Mouse (Mus musculus) frontal cortex, adult 2 months (tissue): ENCODE results near the gene Osbpl10. TPM values are rescaled to one million over a fixed set of nuclear protein-coding genes. Genes with fewer than 3 reads are reported as not detected.

ENCODE experiments used
- DNase-seq, 2 experiments: peaks; one replicate each; pipeline ENCODE4 v3.0.0; 2022; ENCODE audit warnings: low spot score in 1 of 2; ENCODE audit errors: extremely low spot score in 1 of 2
- polyA plus RNA-seq: library from polyadenylated mRNA; depleted of rRNA; stranded (reverse); fragments of >200 nt; gene quantifications from 2 replicates; pipeline ENCODE4 v1.2.3, GENCODE M21; 2012

Osbpl10 gene
- polyA plus RNA-seq, 1 experiment = 18.7 TPM

DNA sequence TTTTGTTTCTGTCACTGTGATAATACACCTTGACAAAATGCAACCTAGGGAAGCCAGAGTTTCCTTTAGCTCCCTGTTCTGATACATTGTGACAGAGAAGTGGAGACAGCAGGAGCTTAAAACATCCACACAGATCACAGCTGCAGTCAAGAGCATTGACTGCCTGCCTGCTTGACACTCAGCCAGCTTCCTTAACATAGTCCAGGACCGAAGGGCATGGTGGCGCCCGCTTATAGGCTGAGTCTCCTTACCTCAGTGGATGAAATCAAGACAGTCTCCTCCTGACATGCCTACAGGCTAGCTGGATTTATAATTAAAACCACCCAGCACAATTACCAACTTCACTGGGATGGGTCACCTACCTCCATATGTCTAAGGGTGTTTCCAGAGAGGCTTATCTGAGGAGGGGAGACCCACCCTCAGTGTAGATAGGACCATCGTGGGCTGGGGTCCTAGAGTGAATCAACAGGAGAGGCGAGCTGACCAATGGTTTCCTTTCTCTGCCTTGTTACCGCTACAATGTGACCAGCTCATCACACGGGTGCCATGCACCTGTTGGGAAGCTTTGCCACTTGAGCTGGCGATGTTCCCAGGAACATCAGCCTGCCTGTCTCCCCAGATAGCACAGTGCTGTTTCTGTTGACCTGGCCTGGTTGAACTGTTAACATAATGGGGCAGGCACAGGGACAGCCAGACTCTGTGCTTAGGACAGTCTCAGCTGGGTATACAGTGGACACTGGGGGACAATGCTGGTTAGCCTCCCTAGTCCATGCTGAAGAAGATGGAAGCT is 76.9 kb downstream of the Osbpl10 start:
- no peak for DNase-seq

DNA sequence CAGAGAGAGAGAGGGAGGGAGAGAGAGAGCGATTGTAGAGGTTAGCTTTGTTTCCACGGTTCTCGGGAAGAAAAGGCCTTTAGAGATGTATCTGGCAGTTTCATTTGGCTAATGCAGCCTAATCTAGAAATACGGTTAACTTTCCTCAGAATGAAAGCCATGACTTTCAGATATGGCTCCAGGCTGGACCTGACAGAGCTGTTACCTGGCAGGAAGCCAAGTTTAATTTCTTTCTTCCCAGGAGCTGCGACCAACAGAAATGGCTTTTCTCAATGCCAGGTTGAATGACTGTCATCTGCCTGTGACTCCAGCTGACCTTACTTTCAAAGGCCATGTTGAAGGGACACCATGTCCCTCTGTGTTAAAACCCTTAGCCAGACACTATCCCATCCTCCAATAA is 80.4 kb downstream of the Osbpl10 start:
- no peak for DNase-seq

DNA sequence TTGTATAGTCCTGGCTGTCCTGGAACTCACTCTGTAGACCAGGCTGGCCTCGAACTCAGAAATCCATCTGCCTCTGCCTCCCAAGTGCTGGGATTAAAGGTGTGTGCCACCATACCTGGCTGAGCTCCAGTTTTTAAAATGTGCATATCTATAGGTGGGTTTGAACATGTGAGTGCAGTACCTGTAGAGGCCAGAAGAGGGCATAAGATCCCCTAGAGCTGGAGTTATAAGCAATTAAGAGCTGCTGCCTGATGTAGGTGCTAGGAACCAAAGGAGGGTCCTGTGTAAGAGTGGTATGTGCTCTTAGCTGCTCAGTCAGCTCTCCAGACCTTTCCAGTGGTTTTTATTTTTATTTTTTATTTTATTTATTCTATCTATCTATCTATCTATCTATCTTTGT is 86.5 kb downstream of the Osbpl10 start:
- DNase-seq = no peak

DNA sequence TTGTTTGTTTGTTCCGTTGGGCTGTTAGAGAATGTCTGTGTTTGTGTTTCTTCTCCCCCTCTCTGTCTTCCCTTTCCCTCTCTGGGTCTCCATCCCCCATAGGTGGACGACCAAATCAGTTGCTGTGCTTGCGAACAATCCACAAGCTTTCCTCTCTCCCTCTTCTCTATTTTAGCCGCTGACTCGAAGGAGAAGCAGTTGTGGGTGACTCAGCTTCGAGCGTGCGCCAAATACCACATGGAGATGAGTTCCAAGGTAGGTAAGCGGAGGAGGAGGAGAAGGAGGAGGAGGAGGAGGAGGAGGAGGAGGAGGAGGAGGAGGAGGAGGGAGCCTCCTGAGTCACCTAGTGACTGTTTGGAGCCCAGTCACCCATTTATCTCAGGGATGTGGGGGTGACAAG is 88.7 kb downstream of the Osbpl10 start:
- peak in 1 of 2 experiments; percentile 80 for DNase-seq

DNA sequence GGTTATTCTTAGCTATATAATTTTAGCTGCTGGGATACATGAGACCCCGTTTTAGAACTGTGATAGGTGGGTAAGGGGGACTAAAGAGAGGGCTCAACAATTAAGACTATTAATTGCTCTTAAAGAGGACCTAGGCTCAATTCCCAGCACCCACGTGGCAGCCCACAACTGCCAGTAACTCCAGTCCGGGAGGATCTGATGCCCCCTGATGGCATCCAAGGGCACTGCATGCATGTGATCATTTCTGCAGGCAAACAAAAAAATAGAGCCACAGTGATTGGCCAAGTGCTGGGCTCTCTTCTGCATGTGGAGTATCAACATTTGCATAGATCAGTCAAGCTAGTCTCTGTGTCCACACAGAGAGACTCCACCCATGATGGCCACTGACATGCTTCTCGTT is 96.8 kb downstream of the Osbpl10 start:
- DNase-seq = no peak

- peak; percentile 49 to 80 for DNase-seq
Measured at GRCm38 (mm10) chr9:115088295-115088993, 110.1 kb downstream of the Osbpl10 start.

DNA sequence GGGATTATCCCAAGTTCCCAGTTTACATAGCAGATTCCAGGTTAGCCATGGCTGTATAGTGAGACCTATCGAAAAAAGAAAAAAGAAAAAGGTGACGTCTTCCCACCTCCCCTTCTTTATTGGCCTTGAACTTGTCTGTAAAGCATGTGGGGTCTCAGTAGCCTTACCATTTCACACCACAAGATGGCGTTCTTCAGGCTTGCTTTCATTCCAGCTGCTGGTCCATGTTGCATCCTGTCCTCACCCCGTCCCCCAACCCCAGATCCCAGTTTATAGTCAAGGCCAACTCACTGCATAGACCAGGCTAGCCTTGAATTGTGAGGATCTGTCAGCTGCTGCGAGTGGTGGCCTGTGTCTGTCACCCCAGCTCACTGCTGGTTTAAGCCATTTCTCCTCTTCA is 111.3 kb downstream of the Osbpl10 start:
- DNase-seq = peak in 1 of 2 experiments; percentile 32

DNA sequence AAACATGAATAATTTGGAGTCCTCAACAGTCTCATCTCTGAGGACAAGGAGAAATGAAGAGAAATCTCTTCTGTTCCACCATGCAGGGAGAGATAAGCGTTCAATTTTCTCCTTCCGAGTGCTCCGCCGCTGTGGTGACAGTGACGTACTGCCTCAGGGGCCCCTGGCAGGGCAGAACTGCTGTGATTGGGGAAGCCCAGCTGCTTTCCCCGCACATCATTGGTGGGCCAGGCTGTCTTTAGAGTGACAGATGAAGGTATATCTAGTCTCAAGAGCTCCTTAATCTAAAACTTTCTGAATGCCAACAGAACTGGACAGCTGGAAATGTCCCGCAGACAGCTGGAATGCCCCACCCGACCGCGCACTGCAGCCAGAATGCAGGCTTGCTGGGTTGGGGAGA is 118.1 kb downstream of the Osbpl10 start:
- DNase-seq = no peak

GRCm38 (mm10) chr9:115097340-115097739 is 119.0 kb downstream of the Osbpl10 start:
- DNase-seq = no peak

DNA sequence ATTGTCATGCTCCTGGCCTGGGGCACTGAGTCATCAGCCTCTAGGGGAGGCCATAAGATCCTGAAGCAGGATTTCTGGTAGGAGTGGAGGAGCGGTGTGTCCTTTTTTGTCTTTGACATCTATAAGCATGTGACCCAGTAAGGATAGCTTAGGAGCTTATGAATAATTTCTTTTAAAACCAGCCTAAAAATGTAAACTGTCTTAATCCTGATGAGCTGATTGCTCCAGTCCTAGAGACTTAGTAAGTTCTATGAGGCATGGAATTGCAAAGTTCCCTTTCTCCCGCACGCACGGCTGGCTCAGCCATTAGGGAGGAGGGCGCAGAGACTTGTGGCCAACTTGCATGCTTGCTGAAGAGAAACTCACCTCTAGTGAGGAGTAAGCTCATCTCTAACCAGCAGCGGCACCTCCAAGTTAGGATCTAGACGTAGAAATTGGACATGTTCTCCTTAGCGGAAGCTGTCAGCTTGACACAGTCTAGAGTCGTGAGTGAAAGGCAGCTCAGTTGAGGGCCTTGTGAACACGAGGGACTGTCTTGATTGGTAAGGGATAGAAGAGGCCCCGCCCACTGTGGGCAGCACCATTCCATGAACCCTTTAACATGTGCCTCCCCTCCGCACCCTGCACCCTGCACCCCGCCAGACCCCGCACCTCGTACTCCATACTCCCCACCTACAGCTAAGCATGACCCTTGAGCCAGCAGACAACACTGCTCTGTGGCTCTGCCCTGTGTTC is 122.0 kb downstream of the Osbpl10 start:
- no peak for DNase-seq

DNA sequence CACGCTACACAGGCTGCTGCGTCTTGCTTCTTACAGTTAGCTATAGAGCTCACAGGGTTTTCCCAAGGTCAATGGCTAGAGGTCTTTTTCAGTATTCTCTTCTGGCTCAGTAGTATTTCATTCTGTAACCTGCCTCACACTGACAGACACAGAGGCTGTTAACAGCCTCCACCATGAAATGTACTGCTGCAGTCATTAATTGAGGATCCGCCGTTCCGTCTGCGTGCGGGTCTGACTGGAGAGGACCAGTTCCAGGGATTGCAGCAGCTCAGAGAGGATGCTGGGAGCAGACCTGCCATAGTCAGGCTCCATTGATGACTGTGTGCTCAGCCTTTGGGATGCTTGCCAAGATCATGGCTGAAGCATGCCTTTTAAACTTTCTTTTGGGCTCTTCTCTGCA is 129.1 kb downstream of the Osbpl10 start:
- DNase-seq = no peak

- DNase-seq = no peak
Measured at GRCm38 (mm10) chr9:115110655-115111054, 132.3 kb downstream of the Osbpl10 start.

- DNase-seq = no peak
Measured at GRCm38 (mm10) chr9:115117314-115117713, 138.9 kb downstream of the Osbpl10 start.

DNA sequence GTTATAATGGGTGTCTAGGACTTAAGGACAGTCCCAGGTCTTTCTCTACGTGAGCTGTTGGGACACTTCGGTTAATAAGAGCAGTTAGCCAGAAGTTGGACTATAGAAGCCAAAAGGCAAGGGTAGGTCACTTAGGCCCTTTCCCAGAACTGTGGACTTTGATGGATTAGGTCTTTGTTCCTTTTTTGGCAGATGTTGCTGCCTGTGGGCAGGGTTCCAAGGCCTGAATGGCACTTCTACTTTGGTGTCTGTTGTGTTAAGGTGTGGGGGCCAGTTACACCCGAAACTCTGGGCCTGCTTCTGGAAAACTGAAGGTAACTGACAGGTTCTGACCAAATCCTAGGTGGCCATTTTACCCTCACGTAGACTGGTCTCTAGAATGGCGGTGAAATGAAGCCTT is 141.9 kb downstream of the Osbpl10 start:
- DNase-seq = no peak

DNA sequence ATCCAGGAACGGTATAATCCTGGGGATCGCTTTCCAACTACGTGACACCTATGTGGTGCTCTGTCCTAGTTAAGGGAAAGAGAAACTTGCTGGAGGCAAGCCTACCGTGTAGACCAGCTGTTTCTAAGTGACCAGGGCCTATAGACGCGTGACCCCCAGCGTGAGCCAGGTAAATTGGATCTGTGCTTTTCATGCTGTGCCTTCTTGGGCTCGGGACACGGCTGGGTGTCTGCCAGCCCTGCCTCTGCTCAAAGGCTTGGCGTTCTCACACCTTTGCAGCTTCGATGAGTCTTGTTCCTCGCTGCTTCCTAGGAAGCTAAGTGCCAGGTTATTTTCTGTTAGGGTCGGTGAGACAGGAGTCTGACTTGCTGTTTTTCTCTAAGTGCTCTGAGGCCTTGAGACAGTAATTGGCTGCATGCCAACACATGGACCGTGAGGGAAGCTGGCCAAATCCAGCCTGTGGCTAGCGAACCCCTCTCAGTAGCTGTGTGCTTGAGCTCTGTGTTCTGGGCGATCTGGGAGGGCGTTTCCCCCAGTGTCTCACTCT is 142.4 kb downstream of the Osbpl10 start:
- DNase-seq = peak in 1 of 2 experiments; percentile 33

DNA sequence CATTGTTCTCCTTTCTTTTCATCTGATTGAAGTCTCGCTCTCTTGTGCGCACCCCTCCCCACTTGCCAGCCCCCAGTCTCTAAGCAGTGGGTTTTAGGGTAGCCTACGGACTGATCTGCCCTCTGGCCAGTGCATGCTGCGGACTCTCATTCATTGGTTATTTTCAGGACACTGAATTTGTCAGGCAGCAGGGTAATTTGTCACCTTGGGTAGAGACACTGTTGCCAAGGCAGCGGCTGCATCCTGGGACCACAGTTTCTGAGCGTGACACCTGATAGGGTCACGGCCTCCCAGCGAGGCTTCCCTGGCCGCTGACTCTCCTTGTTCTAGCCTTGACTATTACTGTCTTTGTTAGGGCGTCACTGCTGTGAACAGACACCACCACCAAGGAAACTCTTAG is 149.0 kb downstream of the Osbpl10 start:
- DNase-seq = no peak

GRCm38 (mm10) chr9:115133926-115134325 is 155.6 kb downstream of the Osbpl10 start:
- no peak for DNase-seq

GRCm38 (mm10) chr9:115134736-115135135 is 156.4 kb downstream of the Osbpl10 start:
- DNase-seq = no peak

- no peak for DNase-seq
Measured at GRCm38 (mm10) chr9:115135352-115135751, 157.0 kb downstream of the Osbpl10 start.

GRCm38 (mm10) chr9:115137858-115138257 is 159.5 kb downstream of the Osbpl10 start:
- DNase-seq = no peak
